Mouse (Mus musculus): ENCODE measurements at regions not wholly inside any gene's neighbourhood (a gene's known extent, or its start where the extent isn't known, plus 50 kb on each side); places are given as distances from the start of the nearest gene placed in this dataset.

GRCm38 (mm10) chr6:100978113-100978512, 144.7 kb downstream of the Ppp4r2 start:
- H3K9me3 ChIP-seq, result no peaks in the 10 kb centered on the region
- H3K36me3 ChIP-seq, result no peaks in the 10 kb centered on the region
- H3K27ac ChIP-seq, result no peak overlapping the region
- peaks cover 6% of the 10 kb centered on the region; the same call in 1 of the 2 replicates for H3K4me1 ChIP-seq
- peak; percentile 35 for DNase-seq (ENCODE audit: low spot score)
- WGBS, result 91% methylated on average over 5 of the region's 5 CpGs
- no peak overlapping the region for H3K4me3 ChIP-seq
- no peaks in the 10 kb centered on the region for H3K27me3 ChIP-seq (ENCODE audit: insufficient read depth, poor library complexity, severe bottlenecking)

GRCm38 (mm10) chr6:100978727-100979460, 145.5 kb downstream of the Ppp4r2 start:
- peaks cover 6% of the 10 kb centered on the region; the same call in 1 of the 2 replicates for H3K4me1 ChIP-seq
- H3K36me3 ChIP-seq, result no peaks in the 10 kb centered on the region
- H3K9me3 ChIP-seq, result no peaks in the 10 kb centered on the region
- H3K4me3 ChIP-seq, result no peak overlapping the region
- DNase-seq (ENCODE audit: low spot score), result peak; percentile 54
- no peaks in the 10 kb centered on the region for H3K27me3 ChIP-seq (ENCODE audit: insufficient read depth, poor library complexity, severe bottlenecking)
- 87% methylated on average over 9 of the region's 9 CpGs for WGBS
- no peak overlapping the region for H3K27ac ChIP-seq

- no peaks in the 10 kb centered on the region for H3K27me3 ChIP-seq (ENCODE audit: insufficient read depth, poor library complexity, severe bottlenecking)
- DNase-seq (ENCODE audit: low spot score), result no peak
- peaks cover 15% of the 10 kb centered on the region for H3K4me1 ChIP-seq
- 72% methylated on average over 2 of the region's 2 CpGs for WGBS
- no peak overlapping the region for H3K4me3 ChIP-seq
- H3K9me3 ChIP-seq, result no peaks in the 10 kb centered on the region
- H3K27ac ChIP-seq, result no peak overlapping the region
- H3K36me3 ChIP-seq, result no peaks in the 10 kb centered on the region
Measured at GRCm38 (mm10) chr6:100980156-100980555, 146.7 kb downstream of the Ppp4r2 start.

DNA sequence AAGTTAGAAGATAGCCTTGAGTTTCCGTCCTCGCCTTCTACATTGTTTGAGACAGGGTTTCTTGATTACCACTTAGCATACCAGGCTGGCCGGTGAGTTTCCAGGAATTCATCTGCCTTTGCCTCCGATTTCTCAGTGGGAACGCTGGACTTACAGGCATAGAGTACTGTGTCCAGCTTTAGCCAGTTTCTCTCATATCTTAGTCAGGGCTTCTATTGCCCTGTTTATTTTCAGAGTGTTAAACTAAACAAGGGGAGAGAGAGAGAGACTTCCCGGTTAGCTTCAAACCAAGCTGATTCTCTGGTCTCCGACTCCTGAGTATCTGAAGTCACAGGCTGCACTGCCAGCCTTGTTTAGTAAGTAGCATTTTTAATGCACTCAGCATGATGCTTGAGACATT, 151.4 kb downstream of the Ppp4r2 start:
- no peaks in the 10 kb centered on the region for H3K27me3 ChIP-seq (ENCODE audit: insufficient read depth, poor library complexity, severe bottlenecking)
- peak overlapping the region; percentile 22; the same call in 1 of the 2 replicates for H3K27ac ChIP-seq
- WGBS, result 31% methylated on average over 7 of the region's 7 CpGs
- peaks cover 12% of the 10 kb centered on the region for H3K4me1 ChIP-seq
- no peak for DNase-seq (ENCODE audit: low spot score)
- H3K4me3 ChIP-seq, result no peak overlapping the region
- no peaks in the 10 kb centered on the region for H3K9me3 ChIP-seq
- H3K36me3 ChIP-seq, result no peaks in the 10 kb centered on the region

DNA sequence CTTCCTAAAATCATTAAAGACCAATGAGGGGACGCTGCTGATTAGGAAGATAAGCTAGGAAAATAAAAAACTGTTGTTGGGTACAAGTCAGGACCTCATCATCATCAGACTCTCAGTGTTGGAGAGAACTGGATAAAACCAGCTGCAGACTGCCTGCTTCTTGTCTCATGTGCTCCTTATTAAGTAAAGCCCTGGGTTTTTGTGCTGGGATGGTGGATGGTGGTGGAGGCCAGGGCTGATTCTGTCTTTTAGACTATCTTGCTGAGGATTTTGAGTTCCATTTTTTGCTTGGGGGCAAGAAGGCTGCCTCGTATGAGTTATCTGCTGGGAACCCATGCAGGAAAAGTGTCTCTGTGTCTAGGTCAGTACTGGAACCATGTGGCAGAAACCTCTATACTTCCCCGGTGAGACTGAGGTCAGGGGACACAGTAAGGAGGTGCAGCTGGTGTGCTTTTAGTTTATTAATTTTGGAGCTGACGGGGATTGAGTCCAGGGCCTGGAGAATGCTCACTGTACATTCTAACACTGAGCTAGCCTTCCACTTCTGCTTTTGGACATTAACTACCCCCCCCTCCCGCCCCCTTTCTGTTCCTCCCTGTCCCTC, 152.0 kb downstream of the Ppp4r2 start:
- Histone ChIP-seq H3K27me3 (ENCODE audit: insufficient read depth, poor library complexity, severe bottlenecking) (0 out of 2 replicates have a peak, but pooled peaks cover 1% of the 10 kb centered on the region), H3K27ac (peak overlapping the region; percentile 22; the same call in 1 of the 2 replicates), H3K4me3 (no peak overlapping the region), H3K36me3 (no peaks in the 10 kb centered on the region), H3K4me1 (peaks cover 12% of the 10 kb centered on the region), H3K9me3 (no peaks in the 10 kb centered on the region)
- WGBS, result 65% methylated on average over 5 of the region's 5 CpGs
- no peak for DNase-seq (ENCODE audit: low spot score)

GRCm38 (mm10) chr6:100988521-100988920, 155.1 kb downstream of the Ppp4r2 start:
- peaks cover 12% of the 10 kb centered on the region for H3K4me1 ChIP-seq
- no peaks in the 10 kb centered on the region for H3K36me3 ChIP-seq
- 68% methylated on average over 6 of the region's 6 CpGs for WGBS
- no peaks in the 10 kb centered on the region for H3K9me3 ChIP-seq
- H3K27me3 ChIP-seq (ENCODE audit: insufficient read depth, poor library complexity, severe bottlenecking), result 0 out of 2 replicates have a peak, but pooled peaks cover 6% of the 10 kb centered on the region
- H3K4me3 ChIP-seq, result no peak overlapping the region
- no peak for DNase-seq (ENCODE audit: low spot score)
- no peak overlapping the region for H3K27ac ChIP-seq

DNA sequence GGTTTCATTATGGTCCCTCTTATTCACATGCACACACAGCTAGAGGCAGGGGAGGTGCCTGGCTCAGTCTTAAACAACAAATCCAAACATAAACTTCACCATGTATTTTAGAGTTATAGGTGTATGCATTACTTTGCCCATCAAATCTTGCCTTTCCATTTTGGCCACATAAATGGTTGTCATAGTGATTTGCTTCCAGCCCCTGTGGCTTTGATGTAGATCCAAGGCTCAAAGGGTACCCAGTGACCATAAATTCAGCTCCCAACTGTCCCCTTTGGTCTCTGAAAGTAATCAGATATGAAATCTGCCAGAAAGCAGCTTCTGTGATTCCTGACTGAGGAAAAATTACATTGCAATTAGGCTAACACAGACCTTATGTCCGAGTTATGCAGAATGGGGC, 160.0 kb downstream of the Ppp4r2 start:
- no peaks in the 10 kb centered on the region for H3K36me3 ChIP-seq
- WGBS, result 73% methylated on average over 1 of the region's 1 CpGs
- H3K9me3 ChIP-seq, result no peaks in the 10 kb centered on the region
- H3K27ac ChIP-seq, result no peak overlapping the region
- H3K4me3 ChIP-seq, result no peak overlapping the region
- H3K4me1 ChIP-seq, result no peaks in the 10 kb centered on the region
- H3K27me3 ChIP-seq (ENCODE audit: insufficient read depth, poor library complexity, severe bottlenecking), result peaks cover 13% of the 10 kb centered on the region; the same call in 1 of the 2 replicates
- no peak for DNase-seq (ENCODE audit: low spot score)

DNA sequence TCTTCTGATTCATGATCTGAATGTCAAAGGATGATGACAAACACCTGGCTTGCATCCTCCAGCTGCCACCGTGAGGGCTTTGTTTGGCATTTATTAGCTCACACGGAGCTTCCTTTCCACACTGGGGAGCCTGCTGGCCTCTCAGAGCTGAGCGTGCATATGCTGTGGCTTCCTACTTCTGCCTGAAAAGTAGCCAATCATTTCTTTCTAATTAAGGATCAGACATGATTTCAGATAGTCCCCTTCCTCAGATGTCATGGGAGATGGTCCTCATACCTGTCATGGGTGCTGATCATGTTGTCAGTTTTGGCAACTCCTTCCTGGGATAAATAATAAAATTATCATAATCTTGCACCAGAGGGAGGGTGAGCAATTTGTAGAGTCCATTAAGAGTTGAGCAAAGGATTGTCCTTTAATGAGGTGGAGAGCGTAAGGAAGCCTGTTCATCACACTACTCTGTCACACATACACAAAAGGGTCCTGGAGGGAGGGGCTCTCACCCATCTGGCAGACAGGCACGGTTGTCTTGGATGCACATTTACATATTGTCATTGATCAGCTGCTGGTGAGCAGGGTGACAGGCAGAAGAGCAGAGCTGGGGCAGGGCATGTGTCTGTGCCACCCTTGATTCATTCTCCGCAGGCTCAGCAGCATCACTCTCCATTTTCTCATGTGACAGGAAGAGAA, 162.6 kb downstream of the Ppp4r2 start:
- no peaks in the 10 kb centered on the region for H3K9me3 ChIP-seq

DNA sequence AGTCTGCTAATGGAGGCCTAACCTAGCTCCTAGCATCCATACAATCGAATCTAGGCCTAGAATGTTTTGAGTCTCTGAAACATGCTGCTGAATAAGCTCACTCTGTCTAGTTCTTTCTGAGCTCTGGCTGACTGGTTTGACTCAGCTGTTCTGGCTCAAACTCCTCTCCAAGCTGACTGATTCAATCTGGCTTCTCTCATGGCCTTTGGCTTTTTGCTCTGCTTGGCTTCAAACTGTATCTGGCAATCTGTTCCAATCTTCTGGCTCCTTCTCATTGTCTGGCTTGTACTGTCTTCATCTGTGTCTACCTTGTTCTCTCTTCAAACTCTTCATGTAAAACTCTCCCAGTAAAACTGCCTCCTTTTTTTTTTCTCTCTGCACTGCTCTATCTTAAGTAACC, 164.9 kb downstream of the Ppp4r2 start:
- no peaks in the 10 kb centered on the region for H3K4me1 ChIP-seq
- 78% methylated on average over 1 of the region's 1 CpGs for whole genome bisulfite sequencing
- H3K36me3 ChIP-seq, result no peaks in the 10 kb centered on the region
- DNase-seq (ENCODE audit: low spot score), result peak; percentile 33
- no peaks in the 10 kb centered on the region for H3K9me3 ChIP-seq
- H3K4me3 ChIP-seq, result no peak overlapping the region
- H3K27ac ChIP-seq, result no peak overlapping the region
- H3K27me3 ChIP-seq (ENCODE audit: insufficient read depth, poor library complexity, severe bottlenecking), result peaks cover 11% of the 10 kb centered on the region; the same call in 1 of the 2 replicates

More for the DNA sequence above, 162.6 kb downstream of the Ppp4r2 start:
- no peak overlapping the region for H3K4me3 ChIP-seq
- WGBS, result 55% methylated on average over 6 of the region's 6 CpGs
- no peaks in the 10 kb centered on the region for H3K36me3 ChIP-seq
- H3K4me1 ChIP-seq, result no peaks in the 10 kb centered on the region
- no peak for DNase-seq (ENCODE audit: low spot score)
- peaks cover 11% of the 10 kb centered on the region; the same call in 1 of the 2 replicates for H3K27me3 ChIP-seq (ENCODE audit: insufficient read depth, poor library complexity, severe bottlenecking)
- H3K27ac ChIP-seq, result no peak overlapping the region

DNA sequence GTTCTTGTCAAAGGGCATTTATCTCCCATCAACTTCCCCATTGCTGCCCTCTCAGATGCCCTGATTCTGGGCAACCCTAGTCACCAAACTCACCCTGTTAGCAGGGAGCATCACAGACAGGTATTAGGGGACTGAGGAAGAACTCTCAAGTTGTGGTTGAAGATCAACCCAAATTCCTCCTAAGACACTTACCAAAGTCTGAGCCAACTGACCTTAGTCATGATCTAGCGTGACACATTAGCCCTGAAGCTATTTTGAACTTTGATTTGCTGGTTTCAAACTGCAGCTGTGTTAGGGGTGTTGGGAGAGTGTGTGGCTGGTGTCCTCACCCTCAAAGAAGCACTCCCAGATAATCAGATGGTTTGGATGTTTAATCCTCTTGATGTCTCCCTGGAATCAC, 170.5 kb downstream of the Ppp4r2 start:
- no peak for DNase-seq (ENCODE audit: low spot score)
- 80% methylated on average over 1 of the region's 1 CpGs for WGBS
- H3K9me3 ChIP-seq, result no peaks in the 10 kb centered on the region
- 0 out of 2 replicates have a peak, but pooled peaks cover 4% of the 10 kb centered on the region for H3K27me3 ChIP-seq (ENCODE audit: insufficient read depth, poor library complexity, severe bottlenecking)
- no peak overlapping the region for H3K4me3 ChIP-seq
- no peaks in the 10 kb centered on the region for H3K4me1 ChIP-seq
- no peaks in the 10 kb centered on the region for H3K36me3 ChIP-seq
- H3K27ac ChIP-seq, result no peak overlapping the region

DNA sequence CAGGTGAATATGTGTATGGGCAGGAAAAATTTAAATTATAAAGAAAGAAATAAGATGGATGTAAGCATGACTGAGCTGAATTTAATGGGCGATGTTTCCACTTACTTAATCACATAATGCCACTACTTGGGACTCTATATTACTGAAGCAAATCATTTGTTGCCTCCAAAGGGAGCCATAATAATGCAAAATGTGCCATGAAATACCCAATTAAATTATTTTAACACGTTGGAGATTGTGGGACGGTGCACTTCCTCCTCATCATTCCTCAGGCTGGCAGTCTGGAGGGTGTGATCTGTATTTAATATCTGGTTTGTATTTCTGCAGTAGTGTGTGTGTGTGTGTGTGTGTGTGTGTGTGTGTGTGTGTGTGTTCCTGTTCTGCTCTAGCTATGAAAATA, 188.2 kb downstream of the Ppp4r2 start:
- Histone ChIP-seq H3K36me3 (no peaks in the 10 kb centered on the region), H3K27me3 (ENCODE audit: insufficient read depth, poor library complexity, severe bottlenecking) (no peaks in the 10 kb centered on the region), H3K27ac (no peak overlapping the region), H3K9me3 (no peaks in the 10 kb centered on the region), H3K4me3 (no peak overlapping the region), H3K4me1 (no peaks in the 10 kb centered on the region)
- 75% methylated on average over 3 of the region's 3 CpGs for WGBS
- no peak for DNase-seq (ENCODE audit: low spot score)

DNA sequence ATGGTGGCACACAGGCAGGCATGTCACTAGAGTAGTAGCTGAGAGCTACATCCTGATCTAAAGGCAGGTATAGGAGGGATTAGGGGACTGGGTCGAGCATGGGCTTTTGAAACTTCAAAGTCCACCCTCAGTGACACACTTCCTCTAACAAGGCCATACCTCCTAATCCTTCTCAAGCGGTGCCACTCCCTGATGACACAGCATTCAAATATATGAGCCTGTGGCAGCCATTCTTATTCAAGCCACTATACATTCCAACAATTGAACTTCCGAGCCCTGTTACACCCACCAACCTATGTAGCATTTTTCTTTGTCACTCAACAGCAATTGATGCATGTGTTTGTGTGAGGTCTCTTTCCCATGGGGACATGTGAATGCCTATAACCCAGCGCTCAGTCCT, 192.4 kb downstream of the Ppp4r2 start:
- H3K9me3 ChIP-seq, result no peaks in the 10 kb centered on the region
- no peak overlapping the region for H3K27ac ChIP-seq
- no peak overlapping the region for H3K4me3 ChIP-seq
- no peaks in the 10 kb centered on the region for H3K4me1 ChIP-seq
- H3K27me3 ChIP-seq (ENCODE audit: insufficient read depth, poor library complexity, severe bottlenecking), result no peaks in the 10 kb centered on the region
- no peak for DNase-seq (ENCODE audit: low spot score)
- 82% methylated on average over 4 of the region's 4 CpGs for WGBS
- H3K36me3 ChIP-seq, result no peaks in the 10 kb centered on the region

DNA sequence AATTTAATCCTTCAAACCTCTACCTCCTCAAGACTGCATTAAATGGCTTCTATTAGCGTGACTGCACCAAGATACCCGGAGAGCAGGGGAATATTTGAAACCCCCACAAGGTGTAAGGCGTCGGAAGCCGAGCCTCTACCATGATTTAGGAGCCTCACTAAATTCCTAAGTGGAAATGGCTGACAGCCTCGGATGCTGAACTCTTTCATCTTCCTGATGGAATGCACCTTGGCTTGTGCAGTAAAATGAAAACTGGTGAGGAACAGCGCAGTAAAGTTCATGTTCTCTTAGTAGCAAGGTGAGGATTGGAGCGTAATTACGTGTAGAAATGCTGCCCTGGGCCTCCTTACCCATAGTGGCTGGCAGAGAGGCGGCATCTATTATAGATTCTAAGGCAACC, 194.0 kb downstream of the Ppp4r2 start:
- H3K4me3 ChIP-seq, result no peak overlapping the region
- H3K36me3 ChIP-seq, result no peaks in the 10 kb centered on the region
- no peaks in the 10 kb centered on the region for H3K4me1 ChIP-seq
- H3K9me3 ChIP-seq, result no peaks in the 10 kb centered on the region
- no peak overlapping the region for H3K27ac ChIP-seq
- WGBS, result 80% methylated on average over 10 of the region's 10 CpGs
- no peaks in the 10 kb centered on the region for H3K27me3 ChIP-seq (ENCODE audit: insufficient read depth, poor library complexity, severe bottlenecking)
- DNase-seq (ENCODE audit: low spot score), result no peak
